ENCODE assay signal across 10 mouse cellular contexts in the genomic region with DNA sequence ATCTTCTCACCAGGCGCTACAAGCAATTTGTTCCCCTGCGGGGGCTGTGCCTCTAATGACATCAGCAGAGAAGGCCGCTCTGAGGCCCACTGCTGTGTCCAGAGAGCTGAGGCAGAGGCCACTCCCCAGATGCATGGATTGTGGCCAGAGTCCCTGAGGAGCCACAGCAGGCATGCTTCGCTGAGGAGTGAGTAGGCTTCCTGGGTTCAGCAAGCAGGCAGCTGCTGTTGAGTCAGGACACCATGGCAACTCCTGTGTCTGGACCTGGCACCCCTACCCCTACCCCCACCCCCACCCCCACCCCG.
DNase-seq lines count a peak whose midpoint lies in the region; ATAC-seq and TF ChIP-seq lines count a peak whose summit lies in the region.
"Had no signal": no experiment of that assay in that cellular context is flagged by ENCODE, and none has a peak within 500 bp of the region (broad histone marks: within the 10 kb centered on the region; RNA-seq: fewer than 3 reads in every experiment).

No protein-coding gene starts in this region.

- intact Hi-C loops in left cerebral cortex, postnatal 14 days (cut with DNase I): no loop called here

- no peak overlapping the region for H3K4me2 ChIP-seq in midbrain, embryonic 14.5 days (ENCODE audit: low read length)
- H3K4me2 ChIP-seq in forebrain, embryonic 16.5 days (ENCODE audit: low read length): no peak overlapping the region
- H3K4me2 ChIP-seq in midbrain, postnatal 0 days (ENCODE audit: low read depth, low read length, poor library complexity, severe bottlenecking): no peak overlapping the region
- H3K4me2 ChIP-seq: heart, embryonic 13.5 days had no signal

- WGBS in midbrain, embryonic 10.5 days: 39% methylated on average over 5 of the region's 5 CpGs
- WGBS in midbrain, embryonic 14.5 days: 26% methylated on average over 5 of the region's 5 CpGs
- WGBS in forebrain, embryonic 16.5 days: 29% methylated on average over 5 of the region's 5 CpGs
- WGBS in midbrain, postnatal 0 days: 29% methylated on average over 5 of the region's 5 CpGs

- no peaks in the 10 kb centered on the region for H3K36me3 ChIP-seq in midbrain, embryonic 10.5 days
- no peaks in the 10 kb centered on the region for H3K36me3 ChIP-seq in midbrain, embryonic 14.5 days (ENCODE audit: control insufficient read depth, insufficient read depth, low read length)
- H3K36me3 ChIP-seq in forebrain, embryonic 16.5 days (ENCODE audit: control insufficient read depth, insufficient read depth): no peaks in the 10 kb centered on the region
- H3K36me3 ChIP-seq in midbrain, postnatal 0 days (ENCODE audit: insufficient read depth, low read length): no peaks in the 10 kb centered on the region
- H3K36me3 ChIP-seq: G1E; heart, embryonic 13.5 days had no signal

- no peaks in the 10 kb centered on the region for H3K9me3 ChIP-seq in midbrain, embryonic 10.5 days (replicated peaks)
- H3K9me3 ChIP-seq in midbrain, embryonic 14.5 days (ENCODE audit: control insufficient read depth, low read length): no peaks in the 10 kb centered on the region
- no peaks in the 10 kb centered on the region for H3K9me3 ChIP-seq in forebrain, embryonic 16.5 days (ENCODE audit: control insufficient read depth, low read length)
- H3K9me3 ChIP-seq in midbrain, postnatal 0 days (ENCODE audit: low read length): no peaks in the 10 kb centered on the region
- H3K9me3 ChIP-seq: heart, embryonic 13.5 days had no signal

- DNase-seq in heart, postnatal 4 days: peak; percentile 27
- no peak for DNase-seq in heart, adult 18-20 months
- DNase-seq in midbrain, embryonic 10.5 days (ENCODE audit: low spot score): peak; percentile 36
- DNase-seq in midbrain, embryonic 14.5 days: no peak
- DNase-seq in midbrain, postnatal 0 days (ENCODE audit: low spot score): peak; percentile 46
- DNase-seq in layer of hippocampus, adult 8-10 months (ENCODE audit: low spot score in 2 of 2): no peak
- no peak for DNase-seq in left cerebral cortex, postnatal 14 days (ENCODE audit: low spot score in 2 of 2)

- ATAC-seq in midbrain, embryonic 14.5 days (ENCODE audit: low FRiP score, low TSS enrichment): no peak
- ATAC-seq in forebrain, embryonic 16.5 days: 0 out of 2 replicates have a peak, but pooled peaks have one; percentile 12
- ATAC-seq in midbrain, postnatal 0 days (ENCODE audit: low FRiP score): no peak

- TF ChIP-seq CTCF in midbrain, postnatal 0 days (IDR thresholded peaks at IDR 0.05): no peak

- no peak overlapping the region for H3K4me3 ChIP-seq in midbrain, embryonic 10.5 days
- no peak overlapping the region for H3K4me3 ChIP-seq in midbrain, embryonic 14.5 days (replicated peaks; ENCODE audit: low read depth, low read length)
- H3K4me3 ChIP-seq in forebrain, embryonic 16.5 days (replicated peaks; ENCODE audit: low read length): no peak overlapping the region
- H3K4me3 ChIP-seq in midbrain, postnatal 0 days (ENCODE audit: low read depth, low read length): no peak overlapping the region
- H3K4me3 ChIP-seq: heart, embryonic 13.5 days had no signal

- H3K27me3 ChIP-seq in midbrain, embryonic 10.5 days (ENCODE audit: low read depth, poor library complexity, severe bottlenecking): no peaks in the 10 kb centered on the region; the same call in 1 of the 2 replicates
- no peaks in the 10 kb centered on the region for H3K27me3 ChIP-seq in midbrain, embryonic 14.5 days (ENCODE audit: control insufficient read depth, insufficient read depth, low read length)
- H3K27me3 ChIP-seq in forebrain, embryonic 16.5 days (replicated peaks; ENCODE audit: control insufficient read depth, insufficient read depth, low read length): no peaks in the 10 kb centered on the region
- H3K27me3 ChIP-seq in midbrain, postnatal 0 days (ENCODE audit: insufficient read depth, low read length): no peaks in the 10 kb centered on the region
- H3K27me3 ChIP-seq: heart, embryonic 13.5 days had no signal

- H3K27ac ChIP-seq in midbrain, embryonic 10.5 days (replicated peaks): peak overlapping the region; percentile 66
- no peak overlapping the region for H3K27ac ChIP-seq in midbrain, embryonic 14.5 days (replicated peaks; ENCODE audit: low read depth, low read length)
- no peak overlapping the region for H3K27ac ChIP-seq in forebrain, embryonic 16.5 days (ENCODE audit: low read length)
- H3K27ac ChIP-seq in midbrain, postnatal 0 days (ENCODE audit: low read depth, low read length): no peak overlapping the region
- H3K27ac ChIP-seq: heart, embryonic 13.5 days had no signal

- H3K4me1 ChIP-seq in midbrain, embryonic 10.5 days: peaks cover 20% of the 10 kb centered on the region
- 0 out of 2 replicates have a peak, but pooled peaks cover 5% of the 10 kb centered on the region for H3K4me1 ChIP-seq in midbrain, embryonic 14.5 days (ENCODE audit: control insufficient read depth, insufficient read depth, low read length)
- H3K4me1 ChIP-seq in forebrain, embryonic 16.5 days (replicated peaks; ENCODE audit: control insufficient read depth, insufficient read depth, low read length): no peaks in the 10 kb centered on the region
- H3K4me1 ChIP-seq in midbrain, postnatal 0 days (ENCODE audit: insufficient read depth, low read length): no peaks in the 10 kb centered on the region

- H3K9ac ChIP-seq in midbrain, embryonic 14.5 days (replicated peaks; ENCODE audit: low read length): no peak overlapping the region
- no peak overlapping the region for H3K9ac ChIP-seq in forebrain, embryonic 16.5 days (replicated peaks; ENCODE audit: low read depth, low read length)
- H3K9ac ChIP-seq in midbrain, postnatal 0 days (replicated peaks; ENCODE audit: low read length, poor library complexity, severe bottlenecking): no peak overlapping the region
- H3K9ac ChIP-seq: heart, embryonic 13.5 days had no signal

Comparison
In these comparisons a context has a peak if more than half of its experiments do, and no peak if none do; other contexts are left out.
1. DNase-seq: peak in heart, postnatal 4 days (single experiment), midbrain, embryonic 10.5 days (single experiment) and midbrain, postnatal 0 days (single experiment); none in heart, adult 18-20 months (0 of 2), midbrain, embryonic 14.5 days (single experiment), layer of hippocampus, adult 8-10 months (0 of 2) and left cerebral cortex, postnatal 14 days (0 of 2).